Mouse (Mus musculus): ENCODE results near the gene H2-Eb2. TPM values are rescaled to one million over a fixed set of nuclear protein-coding genes. Genes with fewer than 3 reads are reported as not detected.

Gene H2-Eb2
- total RNA-seq (2015) (0.07 and 0.25 TPM in 2 replicates), total RNA-seq (2017) (not detected in 2 replicates)

DNA sequence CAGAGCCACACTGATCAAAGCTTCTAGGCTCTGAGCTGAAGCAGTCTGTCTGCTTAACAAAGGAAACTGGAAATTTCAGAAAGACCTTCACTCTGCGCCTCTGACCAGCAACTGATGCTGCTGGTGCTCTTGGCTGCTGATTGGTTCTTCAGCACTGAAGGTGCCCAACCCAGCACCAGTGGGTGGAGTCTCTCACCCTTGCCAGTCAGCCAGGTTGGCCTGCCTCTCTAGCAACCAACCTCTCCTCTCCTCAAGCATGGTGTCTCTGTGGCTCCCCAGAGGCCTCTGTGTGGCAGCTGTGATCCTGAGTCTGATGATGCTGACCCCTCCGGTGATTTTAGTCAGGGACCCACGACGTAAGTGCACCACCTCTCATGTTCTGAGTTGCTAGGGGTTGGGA, at the start of gene H2-Eb2:
H2-Eb2 (plus strand) TSS at position 230 of the 400 bp plus-strand sequence.
- ATAC-seq (ENCODE audit: poor library complexity, severe bottlenecking): no peak

DNA sequence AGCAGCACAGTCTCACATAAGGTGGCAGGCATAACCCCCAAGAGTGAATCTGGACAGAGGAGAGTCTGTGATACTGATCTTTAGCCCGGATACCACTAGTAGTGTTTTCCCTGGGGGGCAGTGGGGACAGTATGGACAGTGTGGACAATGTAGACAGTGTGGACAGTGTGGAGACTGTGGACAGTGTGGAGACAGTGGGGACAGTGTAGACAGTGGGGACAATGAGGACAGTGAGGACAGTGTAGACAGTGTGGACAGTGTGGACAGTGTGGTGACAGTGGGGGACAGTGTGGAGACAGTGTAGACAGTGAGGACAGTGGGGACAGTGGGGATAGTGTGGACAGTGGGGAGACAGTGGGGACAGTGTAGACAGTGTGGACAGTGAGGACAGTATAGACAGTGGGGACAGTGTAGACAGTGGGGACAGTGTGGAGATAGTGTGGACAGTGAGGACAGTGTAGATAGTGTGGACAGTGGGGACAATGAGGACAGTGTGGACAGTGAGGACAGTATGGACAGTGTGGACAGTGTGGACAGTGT, 44.9 kb upstream of the H2-Eb2 start:
- ATAC-seq (ENCODE audit: poor library complexity, severe bottlenecking): no peak

DNA sequence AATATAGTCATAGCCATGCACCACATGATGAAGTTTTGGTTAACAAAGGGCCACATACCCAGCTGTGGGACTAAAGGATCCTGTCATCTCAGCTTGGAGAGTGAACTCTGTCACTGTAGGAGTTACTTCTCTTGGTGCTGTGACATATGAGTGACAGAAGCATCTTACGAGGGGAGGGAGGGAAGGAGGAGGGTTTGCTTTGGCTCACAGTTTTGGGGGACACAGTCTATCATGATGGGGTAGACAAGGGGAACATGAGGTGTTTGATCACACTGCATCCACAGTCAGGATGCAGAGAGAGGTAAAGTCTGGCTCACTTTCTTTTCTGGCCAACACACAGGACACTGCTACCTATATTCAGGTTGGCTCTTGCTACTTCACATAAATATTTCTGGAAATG, 43.6 kb upstream of the H2-Eb2 start:
- no peak for ATAC-seq (ENCODE audit: poor library complexity, severe bottlenecking)

DNA sequence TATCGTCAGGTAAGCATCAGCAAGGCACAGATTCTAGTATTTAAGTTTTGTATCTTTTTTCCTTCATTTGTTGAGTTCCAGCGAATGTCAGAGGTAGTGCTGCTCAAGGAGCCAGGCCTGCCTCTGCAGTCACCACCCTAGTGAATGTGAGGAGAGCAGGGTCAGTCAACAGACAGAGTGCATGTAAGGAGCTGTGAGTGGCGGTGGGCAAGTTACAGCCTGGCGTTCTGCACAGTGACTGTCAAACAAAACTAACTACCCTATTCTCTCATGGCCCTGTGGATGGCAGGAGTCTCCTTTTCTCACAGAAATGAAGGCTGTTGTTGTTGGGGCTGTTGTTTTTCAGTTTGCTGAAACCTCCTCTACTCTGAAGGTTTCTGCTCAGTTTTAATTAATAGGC, 40.1 kb upstream of the H2-Eb2 start:
- no peak for ATAC-seq (ENCODE audit: poor library complexity, severe bottlenecking)

- ATAC-seq (ENCODE audit: poor library complexity, severe bottlenecking): peak; percentile 69
Observed at GRCm38 (mm10) chr17:34285848-34286247, 39.6 kb upstream of the H2-Eb2 start.

- ATAC-seq (ENCODE audit: poor library complexity, severe bottlenecking): no peak
Observed at GRCm38 (mm10) chr17:34286501-34286900, 39.0 kb upstream of the H2-Eb2 start.

DNA sequence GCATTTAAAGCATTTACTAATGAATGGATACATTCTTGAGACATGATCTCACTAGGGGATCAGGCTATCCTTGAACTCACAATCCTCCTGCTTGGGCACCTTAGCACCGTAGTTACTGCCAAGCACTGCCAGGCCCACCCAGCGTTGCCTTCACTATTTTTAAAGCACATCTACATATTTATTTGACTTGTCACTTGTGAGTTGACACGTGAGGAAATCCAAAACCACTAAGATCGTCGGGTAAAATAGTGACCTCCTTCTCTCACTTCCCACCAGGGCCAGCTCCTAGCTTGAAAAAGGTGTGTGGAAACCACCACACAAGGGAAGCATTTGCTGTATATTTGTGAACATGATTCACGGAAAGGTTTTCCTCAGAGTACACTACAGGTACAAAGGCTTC, 38.5 kb upstream of the H2-Eb2 start:
- no peak for ATAC-seq (ENCODE audit: poor library complexity, severe bottlenecking)

DNA sequence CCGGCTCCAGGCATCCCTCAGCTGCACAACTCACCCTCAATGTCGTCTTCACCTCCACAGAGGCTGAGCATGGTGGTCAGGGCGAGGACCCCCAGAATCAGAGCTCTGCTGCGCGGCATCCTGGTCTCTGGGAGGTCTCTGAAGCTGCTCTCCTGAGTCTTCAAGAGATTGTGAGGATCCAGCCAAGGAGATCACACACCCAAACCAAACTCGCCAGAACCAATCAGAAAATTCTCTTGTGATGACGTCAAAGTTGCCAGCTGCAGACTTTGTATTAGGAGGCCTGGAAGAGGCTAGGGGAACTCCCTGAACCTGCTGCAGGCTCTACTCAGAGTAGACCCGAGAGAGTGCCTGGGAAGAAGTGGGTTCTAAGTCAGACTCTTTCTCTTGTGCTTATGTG, 37.8 kb upstream of the H2-Eb2 start, which contains the start of gene H2-Aa:
H2-Aa (minus strand) TSS at position 176 of the 400 bp plus-strand sequence.
- peak; percentile 62 for ATAC-seq (ENCODE audit: poor library complexity, severe bottlenecking)

DNA sequence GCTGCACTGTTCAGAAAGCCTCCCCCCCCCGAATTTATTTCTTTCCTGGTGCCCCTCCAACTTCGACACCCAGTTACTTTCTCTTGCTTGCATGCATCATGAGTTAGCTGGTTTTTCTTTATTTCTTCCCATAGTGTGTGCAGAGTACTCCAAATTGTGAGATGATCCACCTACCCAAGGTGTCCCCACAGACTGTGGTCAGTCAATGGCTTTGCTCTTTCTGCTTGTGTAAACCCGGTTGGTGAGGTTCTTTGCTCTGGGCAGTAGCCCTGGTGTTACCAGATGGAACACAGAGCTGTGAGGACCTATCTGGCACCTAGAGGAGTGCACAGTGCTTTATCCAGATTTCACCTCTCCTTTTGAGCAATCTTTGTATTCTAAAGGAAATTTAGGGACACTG, 37.3 kb upstream of the H2-Eb2 start:
- ATAC-seq (ENCODE audit: poor library complexity, severe bottlenecking): no peak

- peak; percentile 67 for ATAC-seq (ENCODE audit: poor library complexity, severe bottlenecking)
Observed at GRCm38 (mm10) chr17:34291609-34292008, 33.9 kb upstream of the H2-Eb2 start.

GRCm38 (mm10) chr17:34292570-34292969, 32.9 kb upstream of the H2-Eb2 start:
- no peak for ATAC-seq (ENCODE audit: poor library complexity, severe bottlenecking)

- peak; percentile 78 for ATAC-seq (ENCODE audit: poor library complexity, severe bottlenecking)
Observed at GRCm38 (mm10) chr17:34293533-34293932, 31.9 kb upstream of the H2-Eb2 start.

DNA sequence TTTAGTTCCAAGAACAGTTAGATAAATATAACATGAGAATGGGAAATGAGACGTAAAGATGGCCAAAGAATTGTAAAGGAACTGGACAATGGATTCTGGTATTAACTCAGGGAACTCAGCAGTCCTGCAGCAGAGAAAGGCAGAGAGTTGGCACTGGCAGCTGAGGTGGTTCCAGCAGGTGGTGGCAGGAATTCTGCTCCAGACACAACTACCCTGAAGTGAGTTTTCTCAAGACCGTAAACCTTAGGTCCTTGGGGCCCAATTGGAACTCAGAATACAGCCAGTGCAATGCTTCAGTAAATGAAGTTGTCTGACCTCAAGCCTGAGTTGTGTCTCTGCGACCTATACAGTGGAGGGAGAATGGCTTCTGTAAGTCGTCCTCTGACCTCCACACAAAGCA, 31.2 kb upstream of the H2-Eb2 start:
- no peak for ATAC-seq (ENCODE audit: poor library complexity, severe bottlenecking)

DNA sequence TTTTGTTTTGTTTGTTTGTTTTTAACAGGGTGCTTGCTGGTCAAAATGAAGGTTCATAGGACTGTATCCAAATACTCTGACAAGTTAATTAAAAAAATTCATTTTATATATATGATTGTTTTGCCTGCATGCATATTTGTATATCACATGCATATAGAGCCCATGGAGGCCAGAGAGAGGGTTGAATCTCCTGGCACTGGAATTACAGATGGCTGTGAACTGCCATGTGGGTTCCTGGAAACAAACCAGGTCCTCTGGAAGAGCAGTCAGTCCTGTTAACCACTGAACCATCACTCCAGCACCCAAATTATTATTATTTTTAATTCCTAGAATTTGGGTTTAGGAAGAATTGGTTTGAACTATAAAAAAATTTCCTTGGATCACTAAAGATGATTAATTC, 30.2 kb upstream of the H2-Eb2 start:
- ATAC-seq (ENCODE audit: poor library complexity, severe bottlenecking): no peak

- peak; percentile 55 for ATAC-seq (ENCODE audit: poor library complexity, severe bottlenecking)
Observed at GRCm38 (mm10) chr17:34295891-34296794, 29.3 kb upstream of the H2-Eb2 start.

DNA sequence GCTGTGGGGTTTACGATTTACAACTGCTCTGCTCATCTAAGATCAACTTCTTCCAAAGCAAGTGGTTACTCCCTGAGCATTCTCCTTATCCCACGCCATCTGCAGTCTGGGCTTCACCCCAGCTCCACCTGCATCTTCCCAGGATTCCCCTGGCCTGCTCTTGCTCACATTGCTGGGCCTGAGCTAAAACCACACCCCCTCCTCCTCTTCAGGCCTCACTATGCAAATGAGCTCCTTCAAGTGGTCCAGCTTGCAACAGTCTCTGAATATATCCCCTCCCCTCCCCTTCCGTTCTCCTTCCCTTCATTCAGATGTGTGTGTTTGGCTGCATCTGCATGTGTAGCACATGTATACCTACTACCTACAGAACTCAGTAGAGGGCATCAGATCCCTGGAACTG, 26.1 kb upstream of the H2-Eb2 start:
- ATAC-seq (ENCODE audit: poor library complexity, severe bottlenecking): no peak

- no peak for ATAC-seq (ENCODE audit: poor library complexity, severe bottlenecking)
Observed at GRCm38 (mm10) chr17:34300071-34300470, 25.4 kb upstream of the H2-Eb2 start.

- ATAC-seq (ENCODE audit: poor library complexity, severe bottlenecking): no peak
Observed at GRCm38 (mm10) chr17:34300691-34301566, 24.5 kb upstream of the H2-Eb2 start.

GRCm38 (mm10) chr17:34301670-34302190, 23.7 kb upstream of the H2-Eb2 start:
- no peak for ATAC-seq (ENCODE audit: poor library complexity, severe bottlenecking)

- no peak for ATAC-seq (ENCODE audit: poor library complexity, severe bottlenecking)
Observed at GRCm38 (mm10) chr17:34303789-34304188, 21.7 kb upstream of the H2-Eb2 start.

DNA sequence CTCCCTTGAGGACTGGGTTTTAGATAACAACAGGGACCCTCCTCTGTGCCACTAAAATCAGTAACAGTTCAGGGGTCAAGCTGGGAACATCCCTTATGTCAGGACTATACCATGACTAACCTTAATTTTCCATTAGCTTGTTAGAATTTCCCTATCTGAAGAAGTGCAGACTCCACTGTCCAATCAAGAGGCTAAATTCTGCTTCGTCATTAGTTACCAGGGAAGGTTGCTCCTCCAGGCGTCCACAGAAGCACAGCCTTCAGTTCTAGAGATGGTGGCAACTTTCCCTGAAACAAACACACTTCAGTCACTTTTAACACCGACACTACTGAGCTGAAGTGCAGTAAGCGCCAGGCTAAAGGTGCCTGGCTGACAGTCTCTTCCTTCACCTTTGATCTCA, 20.7 kb upstream of the H2-Eb2 start:
- peak; percentile 69 for ATAC-seq (ENCODE audit: poor library complexity, severe bottlenecking)
